Mouse (Mus musculus): ENCODE measurements at regions not wholly inside any gene's neighbourhood (a gene's known extent, or its start where the extent isn't known, plus 50 kb on each side); places are given as distances from the start of the nearest gene placed in this dataset.

- no peak for TF ChIP-seq POLR2A (IDR thresholded peaks at IDR 0.05; ENCODE audit: control insufficient read depth, low read depth, low read length)
- no peak for TF ChIP-seq CTCF (IDR thresholded peaks at IDR 0.05; ENCODE audit: control insufficient read depth, insufficient read depth, insufficient replicate concordance, low read depth, low read length)
Measured at GRCm38 (mm10) chr15:33759496-33759895, 598.2 kb downstream of the 9430069I07Rik start.

GRCm38 (mm10) chr15:33758771-33759170 lies 598.9 kb downstream of the 9430069I07Rik start:
- Histone ChIP-seq H3K27ac (ENCODE audit: control insufficient read depth, insufficient read depth, low read depth, low read length) (no peak overlapping the region), H3K4me1 (ENCODE audit: control insufficient read depth, insufficient read depth, low read length) (no peaks in the 10 kb centered on the region), H3K4me3 (ENCODE audit: control insufficient read depth, low read depth, low read length) (no peak overlapping the region), H3K36me3 (ENCODE audit: control insufficient read depth, insufficient read depth, low read length) (no peaks in the 10 kb centered on the region), H3K27me3 (ENCODE audit: control insufficient read depth, insufficient read depth, low read length) (no peaks in the 10 kb centered on the region)
- TF ChIP-seq POLR2A (IDR thresholded peaks at IDR 0.05; ENCODE audit: control insufficient read depth, low read depth, low read length) (no peak), CTCF (IDR thresholded peaks at IDR 0.05; ENCODE audit: control insufficient read depth, insufficient read depth, insufficient replicate concordance, low read depth, low read length) (no peak)

More at GRCm38 (mm10) chr15:33759496-33759895, 598.2 kb downstream of the 9430069I07Rik start:
- Histone ChIP-seq H3K36me3 (ENCODE audit: control insufficient read depth, insufficient read depth, low read length) (no peaks in the 10 kb centered on the region), H3K27me3 (ENCODE audit: control insufficient read depth, insufficient read depth, low read length) (no peaks in the 10 kb centered on the region), H3K27ac (ENCODE audit: control insufficient read depth, insufficient read depth, low read depth, low read length) (no peak overlapping the region), H3K4me1 (ENCODE audit: control insufficient read depth, insufficient read depth, low read length) (no peaks in the 10 kb centered on the region), H3K4me3 (ENCODE audit: control insufficient read depth, low read depth, low read length) (no peak overlapping the region)

All from testis, adult 2 months (tissue).